Mouse (Mus musculus) hematopoietic multipotent progenitor cell, adult 10-12 weeks (in vitro differentiated cells): Measurements from ENCODE around the gene Icam5. TPM values are rescaled to one million over a fixed set of nuclear protein-coding genes. Genes with fewer than 3 reads are reported as not detected.

Source experiments
- polyA plus RNA-seq: library from polyadenylated mRNA; stranded (reverse); fragments of >175 nt; gene quantifications from 2 replicates; pipeline ENCODE4 v1.2.3, GENCODE M21; 2012; ENCODE audit warnings: low replicate concordance

Gene Icam5
- polyA plus RNA-seq: 1.2 and 1.5 TPM in 2 replicates

DNA sequence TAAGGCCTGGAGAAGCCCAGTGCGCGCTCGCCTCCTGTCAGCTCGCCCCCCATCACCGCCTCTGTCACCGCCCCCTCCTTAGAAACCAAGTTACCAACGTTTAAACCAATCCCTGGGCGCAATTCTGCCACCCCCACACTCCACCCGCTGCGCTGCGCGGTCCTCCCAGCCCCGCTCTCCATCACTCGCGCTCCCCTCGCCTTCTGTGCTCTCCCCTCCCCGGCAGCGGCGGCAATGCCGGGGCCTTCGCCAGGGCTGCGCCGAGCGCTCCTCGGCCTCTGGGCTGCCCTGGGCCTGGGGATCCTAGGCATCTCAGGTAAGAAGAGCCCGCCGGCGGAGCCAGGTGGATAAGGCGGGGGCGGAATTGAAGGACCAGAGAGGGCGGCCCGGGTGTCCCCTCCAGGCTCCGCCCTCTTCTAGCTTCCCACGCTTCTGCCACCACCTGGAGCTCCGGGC is at the start of gene Icam5:
TSS of gene Icam5 (plus strand) at position 178 of the 456 bp plus-strand sequence.

DNA sequence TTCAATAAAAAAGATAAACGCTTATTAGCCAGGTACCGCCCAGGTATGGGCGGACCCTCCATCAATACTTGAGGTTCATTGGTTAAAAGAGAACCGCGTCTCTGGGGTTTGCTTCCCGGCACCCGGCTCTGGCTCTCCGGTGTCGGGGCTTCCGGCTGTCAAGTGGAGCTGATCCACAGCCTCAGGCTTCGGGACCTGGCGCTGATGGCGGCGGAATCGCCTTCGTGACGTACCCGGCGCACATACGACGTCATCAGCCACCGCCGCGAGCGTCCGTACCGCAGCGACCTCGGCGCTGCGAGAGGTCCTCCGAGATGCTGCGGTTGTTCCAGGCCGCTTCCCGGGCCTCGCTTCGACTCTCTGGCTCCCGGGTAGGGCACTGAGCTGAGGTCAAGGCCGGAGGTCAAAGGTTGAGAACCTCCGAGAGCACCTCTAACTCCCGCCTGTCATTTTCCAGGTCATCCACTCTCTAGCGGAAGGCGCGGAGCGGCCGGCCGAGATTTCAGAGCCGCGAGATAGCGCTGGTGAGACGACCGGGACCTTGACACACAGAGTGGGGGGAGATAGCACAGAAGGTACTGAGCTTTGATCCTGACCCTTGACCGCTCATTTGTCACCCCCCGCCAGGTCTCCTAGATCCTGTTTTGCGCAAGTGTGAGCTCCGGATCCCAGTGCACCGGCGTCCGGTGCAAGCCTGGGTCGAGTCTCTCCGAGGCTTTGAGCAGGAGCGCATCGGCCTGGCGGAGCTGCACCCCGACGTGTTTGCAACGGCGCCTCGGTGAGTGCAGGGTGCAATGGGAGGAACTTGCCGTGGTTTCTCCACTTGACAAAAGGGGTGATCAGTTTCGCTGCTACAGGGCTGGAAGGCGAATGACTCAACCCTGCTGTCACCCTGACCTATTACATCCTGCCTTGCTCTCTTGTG is 29.0 kb upstream of the Icam5 start, which contains the start of gene Mrpl4:
TSS of gene Mrpl4 (plus strand) at position 112 of the 925 bp plus-strand sequence.

DNA sequence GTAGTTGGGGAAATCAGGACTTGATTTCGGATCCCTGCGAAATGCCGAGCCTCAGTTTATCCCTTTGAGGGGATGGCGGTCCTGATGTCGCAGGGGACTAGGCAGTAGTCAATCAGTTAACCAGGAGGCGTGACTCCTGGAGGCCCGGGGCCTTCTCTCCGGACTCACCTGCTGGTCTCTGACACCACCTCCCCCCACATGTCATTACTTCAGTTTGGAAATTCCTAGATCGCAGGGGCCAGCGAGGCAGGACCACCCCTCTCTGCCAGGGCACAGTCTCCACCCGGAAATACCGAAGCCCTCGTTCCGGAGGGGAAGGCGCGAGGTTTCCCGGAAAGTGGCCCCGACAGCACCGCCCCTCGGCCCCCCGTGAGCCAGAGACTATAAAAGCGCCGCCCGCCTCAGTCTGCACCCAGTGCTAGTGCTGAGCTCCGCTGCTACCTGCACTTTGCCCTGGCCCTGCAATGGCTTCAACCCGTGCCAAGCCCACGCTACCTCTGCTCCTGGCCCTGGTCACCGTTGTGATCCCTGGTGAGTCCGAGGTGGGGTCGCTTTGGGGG is 16.2 kb upstream of the Icam5 start, which contains the start of gene Icam1:
TSS of gene Icam1 (plus strand) at position 415 of the 560 bp plus-strand sequence.

DNA sequence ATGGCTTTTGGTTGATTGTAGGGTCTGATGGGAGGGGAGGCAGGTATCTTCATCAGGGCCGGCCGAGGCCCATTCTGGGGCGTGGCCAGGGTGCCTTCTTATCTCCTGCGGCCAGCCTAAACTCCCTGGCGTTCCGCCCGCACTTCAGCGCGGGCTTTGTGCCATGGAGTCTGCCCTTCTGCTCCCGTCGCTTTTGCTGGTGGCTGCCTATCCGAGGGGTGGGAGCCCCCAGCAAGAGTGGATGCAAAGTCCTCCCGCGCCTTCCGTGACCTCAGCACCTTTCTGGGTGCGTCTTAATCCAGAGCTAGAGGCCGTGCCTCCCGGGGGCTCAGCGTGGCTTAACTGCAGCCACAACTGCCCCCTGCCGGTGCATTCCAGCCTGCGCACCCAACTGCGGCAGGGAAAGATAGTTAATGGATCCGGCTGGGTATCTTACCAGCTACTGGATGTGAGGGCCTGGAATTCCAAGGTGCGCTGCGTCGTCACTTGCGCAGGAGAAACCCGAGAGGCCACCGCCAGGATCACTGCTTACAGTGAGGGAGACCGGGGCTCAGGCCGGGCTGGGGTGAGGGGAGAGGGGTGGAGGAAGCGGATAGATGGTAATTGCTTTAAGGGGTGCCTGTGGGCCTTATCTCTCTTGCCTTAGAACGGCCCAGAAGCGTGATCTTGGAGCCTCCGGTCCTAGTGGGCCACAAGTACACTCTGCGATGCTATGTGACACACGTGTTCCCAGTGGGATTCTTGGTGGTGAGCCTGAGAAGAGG is 2.4 kb upstream of the Icam5 start, which contains the start of gene Icam4:
TSS of gene Icam4 (plus strand) at position 83 of the 764 bp plus-strand sequence.

DNA sequence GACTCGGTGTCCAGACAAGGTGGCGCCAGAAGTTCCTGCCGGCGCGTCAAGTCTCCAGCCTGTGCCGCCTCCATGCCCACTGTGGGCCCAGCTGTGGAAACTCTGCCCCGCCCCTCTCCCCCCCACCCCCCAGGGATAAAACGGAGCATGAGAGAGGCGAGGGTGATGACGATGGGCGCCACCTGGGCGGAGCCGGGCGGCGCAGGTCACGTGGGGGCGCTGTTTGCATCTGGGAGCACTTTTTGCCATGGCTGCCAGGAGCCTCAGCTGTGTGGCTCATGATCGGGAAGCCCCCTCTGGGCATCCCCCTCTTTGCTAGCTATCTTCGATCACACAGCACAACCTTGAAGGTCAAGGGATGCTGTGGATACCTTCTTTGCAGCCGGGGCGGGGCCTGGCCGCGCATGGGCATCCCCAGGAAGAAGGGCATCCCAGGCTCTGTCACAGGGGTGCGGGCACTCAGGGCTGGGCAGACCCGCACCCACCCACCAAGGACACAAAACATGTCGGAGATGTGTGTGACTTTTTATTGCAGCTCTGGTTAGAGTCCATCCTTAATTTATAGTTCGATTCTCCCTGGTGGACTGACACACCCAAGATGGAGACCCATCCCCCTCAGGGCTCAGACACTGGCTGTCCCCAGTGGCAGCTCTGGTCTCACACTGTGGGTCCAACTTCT is 35.3 kb downstream of the Icam5 start, which contains the start of gene Zglp1:
TSS of gene Zglp1 (minus strand) at position 88 of the 679 bp plus-strand sequence.

DNA sequence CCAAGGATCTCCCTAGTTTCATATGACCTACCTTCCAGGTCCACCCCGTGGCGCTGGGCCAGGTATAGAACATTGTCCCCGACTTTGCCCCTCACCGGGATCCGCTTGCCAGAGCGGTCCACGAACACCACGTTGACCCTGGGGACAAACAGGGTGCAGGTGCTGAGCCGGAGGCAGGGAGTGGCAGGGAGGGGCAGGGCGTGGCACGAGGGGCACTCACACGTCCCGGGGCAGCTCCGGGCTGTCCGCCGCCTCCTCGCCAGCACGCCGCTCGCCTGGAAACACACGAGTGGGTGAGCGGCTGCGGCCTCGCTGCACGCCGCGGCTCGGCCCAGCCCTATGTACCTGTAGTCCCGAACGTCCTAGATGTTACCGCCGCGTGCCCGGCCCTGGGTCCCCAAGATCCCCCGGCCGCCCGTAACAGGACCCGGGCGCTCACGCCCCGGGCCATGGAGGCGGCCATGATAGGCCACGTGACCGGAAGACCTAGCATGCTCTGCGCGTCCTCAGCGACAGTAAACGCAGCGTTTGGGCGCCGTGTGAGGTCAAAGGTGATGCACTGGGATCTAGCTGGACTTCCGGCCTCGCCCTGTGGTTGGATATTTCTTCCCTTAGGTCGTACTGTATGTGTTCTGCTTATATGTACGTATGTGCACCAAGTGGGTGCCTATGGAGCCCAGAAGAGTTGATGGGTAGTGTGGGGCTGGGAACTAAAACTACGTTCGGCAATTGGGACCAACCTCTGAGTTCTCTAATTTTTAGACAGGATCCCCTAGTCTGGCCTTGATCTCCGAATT is 41.4 kb downstream of the Icam5 start, which contains the start of the genes Gm49373 and Fdx1l:
TSS of gene Gm49373 (minus strand) at position 53 of the 797 bp plus-strand sequence.
TSS of gene Fdx1l (minus strand) at position 571 of the 797 bp plus-strand sequence.

Other genes starting within 250 kb of the Icam5 start
- gene Col5a3, start 217.0 kb upstream of the Icam5 start, polyA plus RNA-seq: 0.94 and 1.0 TPM in 2 replicates
- gene Rdh8, start 213.6 kb upstream of the Icam5 start, polyA plus RNA-seq: not detected in 2 replicates
- 86.0 and 279 TPM in 2 replicates for gene A230050P20Rik, start 163.4 kb upstream of the Icam5 start, polyA plus RNA-seq
- 2.3 and 3.8 TPM in 2 replicates for gene Angptl6, start 152.3 kb upstream of the Icam5 start, polyA plus RNA-seq
- gene Ppan, start 143.9 kb upstream of the Icam5 start, polyA plus RNA-seq: 93.7 and 103 TPM in 2 replicates
- 192 and 471 TPM in 2 replicates for gene Eif3g, start 133.4 kb upstream of the Icam5 start, polyA plus RNA-seq
- gene Dnmt1, start 72.2 kb upstream of the Icam5 start, polyA plus RNA-seq: 59.7 and 61.0 TPM in 2 replicates
- 1.7 and 4.4 TPM in 2 replicates for gene S1pr2, start 55.3 kb upstream of the Icam5 start, polyA plus RNA-seq
- 45.9 and 87.9 TPM in 2 replicates for gene Mrpl4, start 29.3 kb upstream of the Icam5 start, polyA plus RNA-seq
- 37.9 and 60.7 TPM in 2 replicates for gene Icam1, start 16.1 kb upstream of the Icam5 start, polyA plus RNA-seq
- 2.4 and 30.5 TPM in 2 replicates for gene Icam4, start 2.7 kb upstream of the Icam5 start, polyA plus RNA-seq
- gene Zglp1, start 35.0 kb downstream of the Icam5 start, polyA plus RNA-seq: 4.7 and 6.8 TPM in 2 replicates
- gene Gm49373, start 41.0 kb downstream of the Icam5 start, polyA plus RNA-seq: 0.26 and 0.64 TPM in 2 replicates
- 24.8 and 46.2 TPM in 2 replicates for gene Fdx1l, start 41.5 kb downstream of the Icam5 start, polyA plus RNA-seq
- gene Gm38431, start 59.9 kb downstream of the Icam5 start, polyA plus RNA-seq: 43.7 and 103 TPM in 2 replicates
- gene Raver1, start 59.9 kb downstream of the Icam5 start, polyA plus RNA-seq: 182 and 466 TPM in 2 replicates
- gene Tyk2, start 99.2 kb downstream of the Icam5 start, polyA plus RNA-seq: 47.9 and 58.5 TPM in 2 replicates
- 137 and 226 TPM in 2 replicates for gene Cdc37, start 117.9 kb downstream of the Icam5 start, polyA plus RNA-seq
- gene Pde4a, start 133.6 kb downstream of the Icam5 start, polyA plus RNA-seq: 9.8 and 19.5 TPM in 2 replicates
- gene Keap1, start 207.3 kb downstream of the Icam5 start, polyA plus RNA-seq: 49.8 and 76.0 TPM in 2 replicates
- gene S1pr5, start 216.4 kb downstream of the Icam5 start, polyA plus RNA-seq: 11.6 and 51.4 TPM in 2 replicates
- gene Atg4d, start 233.2 kb downstream of the Icam5 start, polyA plus RNA-seq: 33.9 and 64.0 TPM in 2 replicates